ENCODE assay signal across 9 mouse cellular contexts in genomic region chr13:34635978-34636377, GRCm38 (mm10). TPM values are rescaled to one million over a fixed set of nuclear protein-coding genes. Genes with fewer than 3 reads are reported as not detected.
DNase-seq lines count a peak whose midpoint lies in the region; ATAC-seq lines count a peak whose summit lies in the region.
"Had no signal": no experiment of that assay in that cellular context is flagged by ENCODE, and none has a peak within 500 bp of the region (broad histone marks: within the 10 kb centered on the region; RNA-seq: fewer than 3 reads in every experiment).

No protein-coding gene starts in this region.

- H3K4me2 ChIP-seq in kidney, embryonic 16.5 days (replicated peaks; ENCODE audit: low read depth, low read length): no peak overlapping the region
- H3K4me2 ChIP-seq in liver, embryonic 11.5 days: no peak overlapping the region
- H3K4me2 ChIP-seq in neural tube, embryonic 14.5 days (ENCODE audit: low read depth, low read length): no peak overlapping the region
- H3K4me2 ChIP-seq: embryonic facial prominence, embryonic 12.5 days had no signal

- H3K27ac ChIP-seq in kidney, embryonic 16.5 days (ENCODE audit: low read length): no peak overlapping the region
- H3K27ac ChIP-seq in liver, embryonic 11.5 days (ENCODE audit: low read depth, low read length): no peak overlapping the region
- no peak overlapping the region for H3K27ac ChIP-seq in neural tube, embryonic 14.5 days (ENCODE audit: low read depth, low read length)
- H3K27ac ChIP-seq: embryonic facial prominence, embryonic 12.5 days had no signal

- H3K9ac ChIP-seq in kidney, embryonic 16.5 days (replicated peaks; ENCODE audit: low read length): no peak overlapping the region
- H3K9ac ChIP-seq in liver, embryonic 11.5 days (ENCODE audit: low read depth, low read length): no peak overlapping the region
- H3K9ac ChIP-seq in neural tube, embryonic 14.5 days (replicated peaks; ENCODE audit: low read depth, low read length): no peak overlapping the region
- H3K9ac ChIP-seq: embryonic facial prominence, embryonic 12.5 days had no signal

- no peaks in the 10 kb centered on the region for H3K36me3 ChIP-seq in kidney, embryonic 16.5 days (ENCODE audit: insufficient read depth, low read length)
- H3K36me3 ChIP-seq in liver, embryonic 11.5 days (ENCODE audit: control insufficient read depth, insufficient read depth, low read length): no peaks in the 10 kb centered on the region; the same call in 1 of the 2 replicates
- H3K36me3 ChIP-seq in neural tube, embryonic 14.5 days (ENCODE audit: control insufficient read depth, insufficient read depth, low read length): no peaks in the 10 kb centered on the region
- H3K36me3 ChIP-seq: embryonic facial prominence, embryonic 12.5 days had no signal

- H3K27me3 ChIP-seq in kidney, embryonic 16.5 days (ENCODE audit: insufficient read depth, low read length): no peaks in the 10 kb centered on the region
- no peaks in the 10 kb centered on the region for H3K27me3 ChIP-seq in liver, embryonic 11.5 days (replicated peaks; ENCODE audit: control insufficient read depth, insufficient read depth, low read length)
- no peaks in the 10 kb centered on the region for H3K27me3 ChIP-seq in neural tube, embryonic 14.5 days (ENCODE audit: control insufficient read depth, insufficient read depth, low read length)
- H3K27me3 ChIP-seq: embryonic facial prominence, embryonic 12.5 days had no signal

- WGBS in kidney, embryonic 16.5 days: 37% methylated on average over 5 of the region's 5 CpGs
- WGBS in liver, embryonic 11.5 days: 40% methylated on average over 5 of the region's 5 CpGs
- 49% methylated on average over 5 of the region's 5 CpGs for WGBS in neural tube, embryonic 14.5 days

- peak; percentile 71 for DNase-seq in urinary bladder, postnatal 14 days (ENCODE audit: low spot score)
- DNase-seq in urinary bladder, postnatal 4 days (ENCODE audit: low spot score in 2 of 2): no peak
- peak; percentile 88 for DNase-seq in cerebellum, postnatal 10 days
- DNase-seq in frontal cortex, postnatal 36 days (ENCODE audit: low spot score in 2 of 2): peak; percentile 69 to 88
- DNase-seq in liver, embryonic 11.5 days (ENCODE audit: low spot score): peak; percentile 40

- no peaks in the 10 kb centered on the region for H3K4me1 ChIP-seq in kidney, embryonic 16.5 days (ENCODE audit: insufficient read depth, low read length)
- H3K4me1 ChIP-seq in liver, embryonic 11.5 days (replicated peaks; ENCODE audit: control insufficient read depth, insufficient read depth, low read length): no peaks in the 10 kb centered on the region
- H3K4me1 ChIP-seq in neural tube, embryonic 14.5 days (ENCODE audit: control insufficient read depth, insufficient read depth, low read length): no peaks in the 10 kb centered on the region
- H3K4me1 ChIP-seq: embryonic facial prominence, embryonic 12.5 days had no signal

- H3K9me3 ChIP-seq in kidney, embryonic 16.5 days (ENCODE audit: low read length): no peaks in the 10 kb centered on the region
- H3K9me3 ChIP-seq in liver, embryonic 11.5 days (ENCODE audit: control insufficient read depth, low read length): no peaks in the 10 kb centered on the region
- H3K9me3 ChIP-seq in neural tube, embryonic 14.5 days (ENCODE audit: control insufficient read depth, low read length): no peaks in the 10 kb centered on the region
- H3K9me3 ChIP-seq: embryonic facial prominence, embryonic 12.5 days had no signal

- ATAC-seq in kidney, embryonic 16.5 days (ENCODE audit: low FRiP score, low TSS enrichment): peak; percentile 42; the same call in 1 of the 2 replicates
- no peak; the same call in 1 of the 2 replicates for ATAC-seq in liver, embryonic 11.5 days (replicated peaks; ENCODE audit: low FRiP score)
- ATAC-seq in neural tube, embryonic 14.5 days (ENCODE audit: low read depth): peak; percentile 87; the same call in 1 of the 2 replicates
- ATAC-seq in erythroblast, adult 5-6 weeks (replicated peaks; ENCODE audit: low FRiP score, poor library complexity, severe bottlenecking): no peak

- no peak overlapping the region for H3K4me3 ChIP-seq in kidney, embryonic 16.5 days (ENCODE audit: low read length)
- no peak overlapping the region for H3K4me3 ChIP-seq in liver, embryonic 11.5 days (ENCODE audit: low read depth, low read length)
- H3K4me3 ChIP-seq in neural tube, embryonic 14.5 days (ENCODE audit: low read depth, low read length): no peak overlapping the region
- H3K4me3 ChIP-seq: embryonic facial prominence, embryonic 12.5 days had no signal

RNA-seq across cellular contexts. Expression of gene Pxdc1, which starts 17.3 kb away (rescaled TPM):
- 9.4 and 10.6 TPM in 2 replicates for polyA plus RNA-seq in kidney, embryonic 16.5 days (2015; fragmentation: Nextera tagmentation; extraction: Ambion mirVana)
- 11.7 and 13.1 TPM in 2 replicates for polyA plus RNA-seq in liver, embryonic 11.5 days (2014; fragmentation: Nextera tagmentation; extraction: Ambion mirVana)
- 6.1 and 8.7 TPM in 2 replicates for polyA plus RNA-seq in neural tube, embryonic 14.5 days (2014; fragmentation: Nextera tagmentation; extraction: Ambion mirVana)
- total RNA-seq in erythroblast, adult 5-6 weeks (2015; ENCODE audit: low replicate concordance): not detected in 2 replicates
- 0.94 TPM in 1 of 2 replicates, not detected in the other for total RNA-seq in erythroblast, adult 5-6 weeks (2017; ENCODE audit: low replicate concordance)

Comparison
In these comparisons a context has a peak if more than half of its experiments do, and no peak if none do; other contexts are left out.
1. DNase-seq: peak in urinary bladder, postnatal 14 days (single experiment), cerebellum, postnatal 10 days (2 of 2), frontal cortex, postnatal 36 days (2 of 2) and liver, embryonic 11.5 days (single experiment); none in urinary bladder, postnatal 4 days (0 of 2).
2. ATAC-seq: peak in kidney, embryonic 16.5 days (single experiment) and neural tube, embryonic 14.5 days (single experiment); none in liver, embryonic 11.5 days (single experiment) and erythroblast, adult 5-6 weeks (single experiment).